In genomic region chr5:114669014-114669413, GRCm38 (mm10) we compare ENCODE assay signal across 33 mouse cellular contexts. TPM values are rescaled to one million over a fixed set of nuclear protein-coding genes. Genes with fewer than 3 reads are reported as not detected.
"Had no signal": no experiment of that assay in that cellular context is flagged by ENCODE, and none has a peak within 500 bp of the region (broad histone marks: within the 10 kb centered on the region; RNA-seq: fewer than 3 reads in every experiment).

No protein-coding gene starts in this region.

- H3K4me3 ChIP-seq: limb, embryonic 10.5 days; limb, embryonic 12.5 days; limb, embryonic 13.5 days; limb, embryonic 15.5 days; liver, embryonic 12.5 days; liver, embryonic 13.5 days; liver, embryonic 15.5 days; lung, embryonic 15.5 days; megakaryocyte, embryonic 14.5 days; midbrain, embryonic 10.5 days; midbrain, embryonic 12.5 days; midbrain, embryonic 13.5 days; midbrain, embryonic 15.5 days; myocyte; neural tube, embryonic 12.5 days had no signal

- H3K9me3 ChIP-seq: limb, embryonic 10.5 days; limb, embryonic 12.5 days; limb, embryonic 13.5 days; limb, embryonic 15.5 days; liver, embryonic 12.5 days; liver, embryonic 13.5 days; liver, embryonic 15.5 days; lung, embryonic 15.5 days; megakaryocyte, embryonic 14.5 days; midbrain, embryonic 10.5 days; midbrain, embryonic 12.5 days; midbrain, embryonic 13.5 days; midbrain, embryonic 15.5 days; neural tube, embryonic 12.5 days had no signal

- H3K27me3 ChIP-seq: limb, embryonic 13.5 days; limb, embryonic 15.5 days; liver, embryonic 12.5 days; liver, embryonic 13.5 days; liver, embryonic 15.5 days; lung, embryonic 15.5 days; midbrain, embryonic 13.5 days; midbrain, embryonic 15.5 days; neural tube, embryonic 12.5 days had no signal

- H3K4me2 ChIP-seq: limb, embryonic 12.5 days; limb, embryonic 13.5 days; limb, embryonic 15.5 days; liver, embryonic 11.5 days; liver, embryonic 12.5 days; liver, embryonic 13.5 days; liver, embryonic 15.5 days; lung, embryonic 14.5 days; lung, embryonic 15.5 days; midbrain, embryonic 11.5 days; midbrain, embryonic 12.5 days; midbrain, embryonic 13.5 days; midbrain, embryonic 15.5 days; neural tube, embryonic 12.5 days had no signal

- ATAC-seq: liver, embryonic 12.5 days; liver, postnatal 0 days; lung, postnatal 0 days; midbrain, embryonic 13.5 days; midbrain, embryonic 15.5 days; midbrain, embryonic 16.5 days had no signal

- H3K36me3 ChIP-seq: midbrain, embryonic 15.5 days had no signal

- DNase-seq: left cerebral cortex, postnatal 4 days; liver; liver, embryonic 13.5 days; liver, postnatal 0 days; lung, adult 18-20 months; lung, adult 2 months; lung, embryonic 14.5 days; lung, postnatal 10 days; lung, postnatal 14 days; lung, postnatal 36 days; lung, postnatal 4 days; midbrain, embryonic 14.5 days had no signal

- H3K27ac ChIP-seq: limb, embryonic 10.5 days; limb, embryonic 12.5 days; limb, embryonic 13.5 days; limb, embryonic 15.5 days; liver, embryonic 12.5 days; liver, embryonic 13.5 days; liver, embryonic 14.5 days; liver, embryonic 15.5 days; lung, embryonic 15.5 days; macrophage; midbrain, embryonic 10.5 days; midbrain, embryonic 12.5 days; midbrain, embryonic 13.5 days; midbrain, embryonic 15.5 days; neural tube, embryonic 12.5 days had no signal

- H3K9ac ChIP-seq: limb, embryonic 12.5 days; limb, embryonic 13.5 days; limb, embryonic 15.5 days; liver, embryonic 12.5 days; liver, embryonic 13.5 days; liver, embryonic 14.5 days; liver, embryonic 15.5 days; liver, postnatal 0 days; lung, embryonic 14.5 days; lung, embryonic 15.5 days; midbrain, embryonic 12.5 days; midbrain, embryonic 13.5 days; midbrain, embryonic 15.5 days; neural tube, embryonic 12.5 days had no signal

RNA-seq across cellular contexts. Expression of gene Trpv4, which starts 10.8 kb away (rescaled TPM):
- total RNA-seq: monocyte, adult 5-6 weeks had no signal
